Mouse (Mus musculus): Measurements from ENCODE around the gene Vgll4.
A peak's percentile ranks its signal among the peaks of the same experiment; 100 is the strongest.

Vgll4 gene

GRCm38 (mm10) chr6:114972988-114973387 is 3.2 kb upstream of the Vgll4 start:
- no peak for DNase-seq

- peak; percentile 14 for DNase-seq
Measured at GRCm38 (mm10) chr6:114970895-114971294, 1.1 kb upstream of the Vgll4 start.

- DNase-seq = no peak
Measured at GRCm38 (mm10) chr6:114970386-114970785, 592 bp upstream of the Vgll4 start.

GRCm38 (mm10) chr6:114968361-114969212 is 1.2 kb downstream of the Vgll4 start:
- DNase-seq = peak; percentile 49

- DNase-seq = no peak
Measured at GRCm38 (mm10) chr6:114967623-114968022, 2.2 kb downstream of the Vgll4 start.

GRCm38 (mm10) chr6:114966396-114967154 is 3.2 kb downstream of the Vgll4 start:
- no peak for DNase-seq

GRCm38 (mm10) chr6:114965802-114966201 is 4.0 kb downstream of the Vgll4 start:
- no peak for DNase-seq

- no peak for DNase-seq
Measured at GRCm38 (mm10) chr6:114965396-114965795, 4.4 kb downstream of the Vgll4 start.

- DNase-seq = no peak
Measured at GRCm38 (mm10) chr6:114964235-114964634, 5.6 kb downstream of the Vgll4 start.

- no peak for DNase-seq
Measured at GRCm38 (mm10) chr6:114963636-114964035, 6.2 kb downstream of the Vgll4 start.

- no peak for DNase-seq
Measured at GRCm38 (mm10) chr6:114961276-114962068, 8.3 kb downstream of the Vgll4 start.

- DNase-seq = no peak
Measured at GRCm38 (mm10) chr6:114959012-114959398, 10.8 kb downstream of the Vgll4 start.

GRCm38 (mm10) chr6:114958249-114959011 is 11.4 kb downstream of the Vgll4 start:
- no peak for DNase-seq

- DNase-seq = no peak
Measured at GRCm38 (mm10) chr6:114957756-114958155, 12.0 kb downstream of the Vgll4 start.

GRCm38 (mm10) chr6:114954496-114954895 is 15.3 kb downstream of the Vgll4 start:
- no peak for DNase-seq

- no peak for DNase-seq
Measured at GRCm38 (mm10) chr6:114953601-114954000, 16.2 kb downstream of the Vgll4 start.

- DNase-seq = no peak
Measured at GRCm38 (mm10) chr6:114952356-114952755, 17.4 kb downstream of the Vgll4 start.

GRCm38 (mm10) chr6:114944456-114945438 is 25.0 kb downstream of the Vgll4 start:
- DNase-seq = no peak

GRCm38 (mm10) chr6:114941201-114941849 is 28.5 kb downstream of the Vgll4 start:
- DNase-seq = no peak

- no peak for DNase-seq
Measured at GRCm38 (mm10) chr6:114939666-114940065, 30.1 kb downstream of the Vgll4 start.

- DNase-seq = no peak
Measured at GRCm38 (mm10) chr6:114936941-114937313, 32.9 kb downstream of the Vgll4 start.
